Mouse (Mus musculus) embryonic facial prominence, embryonic 14.5 days (tissue): ENCODE measurements at regions not wholly inside any gene's neighbourhood (a gene's known extent, or its start where the extent isn't known, plus 50 kb on each side); places are given as distances from the start of the nearest gene placed in this dataset.

ENCODE experiments used
- ATAC-seq: fragments of 200-750 bp; cut with Nextera tagmentation; 2 replicates; pipeline ENCODE4 v1.8.0; 2017; ENCODE audit warnings: low read depth, moderate number of reproducible peaks, moderate TSS enrichment
- DNase-seq: peaks from one replicate; pipeline ENCODE4 v3.0.0-alpha.2; 2015; ENCODE audit warnings: low spot score
- H3K27ac ChIP-seq: fragments of 300-500 bp; sonication (generic); replicated peaks from 2 replicates; pipeline ENCODE4 v1.5.1; 2014; ENCODE audit warnings: low read depth, mild to moderate bottlenecking, low read length, moderate library complexity
- H3K27me3 ChIP-seq: fragments of 300-500 bp; sonication (generic); replicated peaks from 2 replicates; pipeline ENCODE4 v1.6.1; 2014; ENCODE audit warnings: low read length; ENCODE audit not compliant: control insufficient read depth, insufficient read depth
- H3K36me3 ChIP-seq: fragments of 300-500 bp; sonication (generic); 2 replicates; pipeline ENCODE4 v1.6.1; 2014; ENCODE audit warnings: low read length, mixed read lengths; ENCODE audit not compliant: control insufficient read depth, insufficient read depth
- H3K4me1 ChIP-seq: fragments of 300-500 bp; sonication (generic); 2 replicates; pipeline ENCODE4 v1.6.1; 2014; ENCODE audit warnings: antibody characterized with exemption, low read length; ENCODE audit not compliant: control insufficient read depth, insufficient read depth
- H3K4me2 ChIP-seq: fragments of 300-500 bp; sonication (generic); 2 replicates; pipeline ENCODE4 v1.6.1; 2014; ENCODE audit warnings: low read depth, mild to moderate bottlenecking, low read length, moderate library complexity, mixed read lengths
- H3K4me3 ChIP-seq: fragments of 300-500 bp; sonication (generic); 2 replicates; pipeline ENCODE4 v1.5.1; 2014; ENCODE audit warnings: low read depth, mild to moderate bottlenecking, low read length
- H3K9ac ChIP-seq: fragments of 300-500 bp; sonication (generic); 2 replicates; pipeline ENCODE4 v1.6.1; 2014; ENCODE audit warnings: low read depth, mild to moderate bottlenecking, low read length, moderate library complexity, mixed read lengths
- H3K9me3 ChIP-seq: fragments of 300-500 bp; sonication (generic); 2 replicates; pipeline ENCODE4 v1.6.1; 2016; ENCODE audit warnings: low read length; ENCODE audit not compliant: control insufficient read depth
- WGBS: fragments of 180-500 bp; shearing (Covaris S2); extraction: QIAGEN DNeasy Blood & Tissue Kit; methylation state at CpG from one replicate; pipeline ENCODE4 v1.1.7; 2014; 5-methylcytosine and 5-hydroxymethylcytosine counted together

- peaks cover 8% of the 10 kb centered on the region; the same call in 1 of the 2 replicates for H3K9me3 ChIP-seq
- DNase-seq = no peak
- H3K9ac ChIP-seq = no peak overlapping the region
- ATAC-seq = no peak
- no peaks in the 10 kb centered on the region for H3K27me3 ChIP-seq
- no peak overlapping the region for H3K4me2 ChIP-seq
- no peaks in the 10 kb centered on the region for H3K4me1 ChIP-seq
- 82% methylated on average over 5 of the region's 5 CpGs for WGBS
- no peak overlapping the region for H3K27ac ChIP-seq
- H3K4me3 ChIP-seq = no peak overlapping the region
- H3K36me3 ChIP-seq = no peaks in the 10 kb centered on the region
These were observed 343.2 kb downstream of the Gm49356 start for GRCm38 (mm10) chr15:59232290-59232689.

GRCm38 (mm10) chr15:59237446-59238161 lies 348.5 kb downstream of the Gm49356 start:
- WGBS = 66% methylated on average over 6 of the region's 6 CpGs
- no peak overlapping the region for H3K9ac ChIP-seq
- DNase-seq (no peak), ATAC-seq (no peak)
- H3K27ac ChIP-seq = no peak overlapping the region
- peaks cover 3% of the 10 kb centered on the region; the same call in 1 of the 2 replicates for H3K9me3 ChIP-seq
- no peaks in the 10 kb centered on the region for H3K36me3 ChIP-seq
- H3K4me3 ChIP-seq = no peak overlapping the region
- H3K4me1 ChIP-seq = no peaks in the 10 kb centered on the region
- no peak overlapping the region for H3K4me2 ChIP-seq
- H3K27me3 ChIP-seq = no peaks in the 10 kb centered on the region

- Histone ChIP-seq H3K4me3 (no peak overlapping the region), H3K4me2 (no peak overlapping the region), H3K4me1 (no peaks in the 10 kb centered on the region), H3K9me3 (no peaks in the 10 kb centered on the region), H3K27me3 (no peaks in the 10 kb centered on the region), H3K36me3 (no peaks in the 10 kb centered on the region), H3K27ac (no peak overlapping the region), H3K9ac (no peak overlapping the region)
- no peak for DNase-seq
- WGBS = 72% methylated on average over 7 of the region's 7 CpGs
- no peak for ATAC-seq
These were observed 352.7 kb downstream of the Gm49356 start for GRCm38 (mm10) chr15:59241752-59242151.

- H3K4me1 ChIP-seq = peaks cover 13% of the 10 kb centered on the region; the same call in 1 of the 2 replicates
- H3K36me3 ChIP-seq = no peaks in the 10 kb centered on the region
- DNase-seq = peak; percentile 9
- H3K4me3 ChIP-seq = no peak overlapping the region
- no peak overlapping the region for H3K27ac ChIP-seq
- 61% methylated on average over 4 of the region's 4 CpGs for WGBS
- H3K9ac ChIP-seq = no peak overlapping the region
- H3K9me3 ChIP-seq = no peaks in the 10 kb centered on the region
- no peak for ATAC-seq
- no peak overlapping the region for H3K4me2 ChIP-seq
- no peaks in the 10 kb centered on the region for H3K27me3 ChIP-seq
These were observed 357.0 kb downstream of the Gm49356 start for GRCm38 (mm10) chr15:59245927-59246649.

GRCm38 (mm10) chr15:59248477-59249260 lies 359.6 kb downstream of the Gm49356 start:
- H3K9me3 ChIP-seq = no peaks in the 10 kb centered on the region
- no peaks in the 10 kb centered on the region for H3K27me3 ChIP-seq
- ATAC-seq (peak; percentile 57; the same call in 1 of the 2 replicates), DNase-seq (peak; percentile 51)
- WGBS = 45% methylated on average over 11 of the region's 12 CpGs
- H3K4me1 ChIP-seq = peaks cover 13% of the 10 kb centered on the region; the same call in 1 of the 2 replicates
- H3K4me2 ChIP-seq = no peak overlapping the region
- no peak overlapping the region for H3K9ac ChIP-seq
- H3K36me3 ChIP-seq = no peaks in the 10 kb centered on the region
- H3K27ac ChIP-seq = 0 out of 2 replicates have a peak overlapping the region, but pooled peaks have one; percentile 15
- no peak overlapping the region for H3K4me3 ChIP-seq

- ATAC-seq = no peak
- no peak overlapping the region for H3K27ac ChIP-seq
- H3K4me3 ChIP-seq = no peak overlapping the region
- H3K36me3 ChIP-seq = no peaks in the 10 kb centered on the region
- no peak for DNase-seq
- 86% methylated on average over 1 of the region's 1 CpGs for WGBS
- no peaks in the 10 kb centered on the region for H3K27me3 ChIP-seq
- no peak overlapping the region for H3K4me2 ChIP-seq
- no peaks in the 10 kb centered on the region for H3K9me3 ChIP-seq
- 0 out of 2 replicates have a peak, but pooled peaks cover 3% of the 10 kb centered on the region for H3K4me1 ChIP-seq
- no peak overlapping the region for H3K9ac ChIP-seq
These were observed 372.3 kb downstream of the Gm49356 start for GRCm38 (mm10) chr15:59261380-59261779.

GRCm38 (mm10) chr15:59262380-59262779 lies 373.3 kb downstream of the Gm49356 start:
- ATAC-seq (no peak), DNase-seq (no peak)
- no peak overlapping the region for H3K9ac ChIP-seq
- no peaks in the 10 kb centered on the region for H3K27me3 ChIP-seq
- H3K4me2 ChIP-seq = no peak overlapping the region
- H3K27ac ChIP-seq = no peak overlapping the region
- 81% methylated on average over 2 of the region's 2 CpGs for WGBS
- H3K36me3 ChIP-seq = no peaks in the 10 kb centered on the region
- H3K9me3 ChIP-seq = no peaks in the 10 kb centered on the region
- no peak overlapping the region for H3K4me3 ChIP-seq
- 0 out of 2 replicates have a peak, but pooled peaks cover 3% of the 10 kb centered on the region for H3K4me1 ChIP-seq
